Mouse (Mus musculus) brain, embryonic 14.5 days (tissue): ENCODE measurements around the gene Arid5b.

Source experiments
- CTCF ChIP-seq: fragments of 200-500 bp; IDR thresholded peaks from 2 replicates; pipeline ENCODE4 v1.5.1; 2012; ENCODE audit warnings: inconsistent platforms, mild to moderate bottlenecking, moderate library complexity, borderline replicate concordance; ENCODE audit not compliant: insufficient read depth, insufficient read length; ENCODE audit errors: extremely low read depth
- POLR2A ChIP-seq: fragments of 200-500 bp; IDR thresholded peaks from 2 replicates; pipeline ENCODE4 v1.6.1; 2012; ENCODE audit warnings: mild to moderate bottlenecking, inconsistent platforms, borderline replicate concordance; ENCODE audit not compliant: poor library complexity, insufficient read depth, insufficient read length, severe bottlenecking; ENCODE audit errors: extremely low read depth

- no peak for TF ChIP-seq POLR2A
- no peak for TF ChIP-seq CTCF
Measured at GRCm38 (mm10) chr10:68061249-68061615, 217.3 kb downstream of the Arid5b start.
